Mouse (Mus musculus) left cerebral cortex, adult 2 months (tissue): ENCODE measurements around the gene Cldn7. TPM values are rescaled to one million over a fixed set of nuclear protein-coding genes. Genes with fewer than 3 reads are reported as not detected.
"Not testable (repeated sequence)": the region's sequence is repeated elsewhere in the genome, so short reads cannot be mapped to it uniquely, and the experiment has no call there.

Experiments used
- DNase-seq, 2 experiments: peaks; one replicate each; pipeline ENCODE4 v3.0.0; 2021 to 2022; ENCODE audit warnings: low spot score in 2 of 2, mixed read lengths in 1 of 2; ENCODE audit errors: extremely low spot score in 1 of 2
- H3K27ac ChIP-seq: fragments of 200-600 bp; 2 replicates; pipeline ENCODE4 v1.8.1; 2022
- H3K4me3 ChIP-seq: fragments of 200-600 bp; 2 replicates; pipeline ENCODE4 v1.8.1; 2022
- CTCF ChIP-seq: fragments of 200-600 bp; IDR thresholded peaks from 2 replicates; pipeline ENCODE4 v1.8.1; 2022; ENCODE audit warnings: antibody characterized with exemption, mild to moderate bottlenecking, moderate library complexity
- intact Hi-C: fragments of 180-260 bp; cut with DNase I; formaldehyde crosslinking; loops from one replicate; pipeline ENCODE4 v1.15.1; 2025
- total RNA-seq, 2 experiments: library from RNA; stranded (reverse); gene quantifications; 2 replicates each; pipeline ENCODE4 v1.2.3; 2021

Cldn7 gene
- total RNA-seq, 2 experiments from 2014 or later: not detected

- peak; percentile 100 for DNase-seq
Measured at GRCm38 (mm10) chr11:69921114-69922011, 43.2 kb upstream of the Cldn7 start, which contains the start of gene Eif5a. Eif5a (minus strand) TSS chr11:69921958.

GRCm38 (mm10) chr11:69922012-69922756 is 42.4 kb upstream of the Cldn7 start:
- peak overlapping the region; percentile 65 for H3K4me3 ChIP-seq
- no peak for DNase-seq
- peak overlapping the region; percentile 77 for H3K27ac ChIP-seq
- intact Hi-C loops: no loop called here
- peak; percentile 2; the same call in 1 of the 2 replicates for TF ChIP-seq CTCF

More at GRCm38 (mm10) chr11:69921114-69922011, 43.2 kb upstream of the Cldn7 start, which contains the start of gene Eif5a:
- TF ChIP-seq CTCF: peak; percentile 64
- peak within 1 kb of the TSS; percentile 95 for H3K27ac ChIP-seq
- peak within 1 kb of the TSS; percentile 88 for H3K4me3 ChIP-seq
- intact Hi-C loops: loop anchor here (2.0 kb wide), 1 partner anchor 59 kb away; the partner anchor contains the start of gene Ctdnep1

- Histone ChIP-seq H3K27ac (peak overlapping the region; percentile 77), H3K4me3 (no peak overlapping the region)
- TF ChIP-seq CTCF: no peak
- no peak for DNase-seq
- intact Hi-C loops: no loop called here
Measured at GRCm38 (mm10) chr11:69922796-69923195, 41.8 kb upstream of the Cldn7 start.

- DNase-seq: no peak
- no peak; the same call in 1 of the 2 replicates for TF ChIP-seq CTCF
- Histone ChIP-seq H3K4me3 (no peak overlapping the region), H3K27ac (no peak overlapping the region)
- intact Hi-C loops: no loop called here
Measured at GRCm38 (mm10) chr11:69927501-69927900, 37.1 kb upstream of the Cldn7 start.

GRCm38 (mm10) chr11:69929712-69930111 is 34.9 kb upstream of the Cldn7 start:
- H3K4me3 ChIP-seq: no peak overlapping the region
- TF ChIP-seq CTCF: no peak
- intact Hi-C loops: loop anchor here (5.0 kb wide), 1 partner anchor 128 kb away; no protein-coding TSS in a partner anchor
- DNase-seq: no peak
- H3K27ac ChIP-seq: no peak overlapping the region

- H3K27ac ChIP-seq, DNase-seq, H3K4me3 ChIP-seq: not testable (repeated sequence)
- intact Hi-C loops: loop anchor here (5.0 kb wide), 1 partner anchor 127 kb away; no protein-coding TSS in a partner anchor
Measured at GRCm38 (mm10) chr11:69930176-69930575, 34.4 kb upstream of the Cldn7 start.

GRCm38 (mm10) chr11:69930967-69931537 is 33.5 kb upstream of the Cldn7 start:
- no peak for DNase-seq
- Histone ChIP-seq H3K4me3 (no peak overlapping the region), H3K27ac (no peak overlapping the region)
- TF ChIP-seq CTCF: no peak
- intact Hi-C loops: loop anchor here (5.0 kb wide), 1 partner anchor 126 kb away; no protein-coding TSS in a partner anchor

GRCm38 (mm10) chr11:69931769-69932168 is 32.8 kb upstream of the Cldn7 start:
- no peak for TF ChIP-seq CTCF
- intact Hi-C loops: loop anchor here (5.0 kb wide), 1 partner anchor 126 kb away; no protein-coding TSS in a partner anchor
- H3K27ac ChIP-seq: no peak overlapping the region
- DNase-seq: no peak
- H3K4me3 ChIP-seq: no peak overlapping the region

- Histone ChIP-seq H3K27ac (no peak overlapping the region), H3K4me3 (no peak overlapping the region)
- intact Hi-C loops: loop anchor here (5.0 kb wide), 1 partner anchor 125 kb away; no protein-coding TSS in a partner anchor
- TF ChIP-seq CTCF: peak; percentile 42
- no peak for DNase-seq
Measured at GRCm38 (mm10) chr11:69932254-69932653, 32.3 kb upstream of the Cldn7 start.

- DNase-seq: no peak
- no peak overlapping the region for H3K27ac ChIP-seq
- TF ChIP-seq CTCF: no peak
- no peak overlapping the region for H3K4me3 ChIP-seq
- intact Hi-C loops: loop anchor here (5.0 kb wide), 1 partner anchor 124 kb away; no protein-coding TSS in a partner anchor
Measured at GRCm38 (mm10) chr11:69933066-69933465, 31.5 kb upstream of the Cldn7 start.

GRCm38 (mm10) chr11:69934169-69934568 is 30.4 kb upstream of the Cldn7 start:
- DNase-seq: peak; percentile 80 to 93
- peak; percentile 91 for TF ChIP-seq CTCF
- Histone ChIP-seq H3K27ac (no peak overlapping the region), H3K4me3 (no peak overlapping the region)
- intact Hi-C loops: loop anchor here (1.0 to 5.0 kb wide), 4 partner anchors 15 to 279 kb away; partner anchors contain the start of genes Ctdnep1 and Slc16a11
